Mouse (Mus musculus): ENCODE measurements around the gene Dnajc24. TPM values are rescaled to one million over a fixed set of nuclear protein-coding genes. Genes with fewer than 3 reads are reported as not detected.

Dnajc24 gene
- 51.5 and 53.4 TPM in 2 replicates for polyA plus RNA-seq (2016; fragmentation: Nextera tagmentation; extraction: Ambion mirVana)

DNA sequence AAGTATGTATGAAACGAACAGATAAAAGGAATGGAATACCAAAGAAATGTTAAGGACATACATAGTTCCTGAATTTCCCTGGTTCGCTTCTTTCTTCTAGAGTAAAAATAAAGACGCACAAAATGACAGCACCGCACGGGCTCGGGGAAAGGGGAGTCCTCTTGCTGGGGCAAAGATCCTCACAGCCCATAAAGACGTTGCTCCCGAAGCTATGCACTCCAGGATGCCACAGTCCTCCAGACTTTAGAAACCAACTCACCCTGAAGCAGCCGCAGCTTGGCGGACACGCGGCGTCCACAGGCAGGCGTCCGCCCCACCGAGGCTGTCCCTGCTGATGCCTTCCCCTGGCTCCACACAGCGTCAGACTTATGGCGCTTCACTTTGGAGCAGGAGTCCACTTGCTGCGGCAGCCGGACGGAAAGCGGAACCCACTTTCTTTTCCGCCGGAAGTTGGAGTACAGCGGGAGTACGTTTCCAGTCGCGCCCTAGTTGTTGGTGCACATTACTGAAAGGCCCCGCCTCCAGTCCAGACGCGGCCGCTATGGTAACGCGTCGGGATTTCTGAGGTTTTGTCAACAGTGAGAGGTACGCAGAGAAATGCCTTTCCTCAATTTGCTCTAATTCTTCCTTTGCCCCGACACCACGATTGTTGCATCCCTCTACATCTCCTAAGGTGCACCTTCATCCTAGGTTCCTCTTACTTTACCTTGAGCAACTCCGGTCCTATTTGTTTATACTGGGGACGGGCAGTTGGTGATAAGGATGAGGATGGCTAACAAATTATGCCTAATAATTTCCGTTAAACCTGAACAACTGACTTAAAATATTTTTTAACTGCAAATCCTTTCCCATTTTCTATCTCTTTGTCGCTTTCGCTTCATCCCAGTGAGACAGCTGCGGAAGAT, at the start of gene Dnajc24:
TSS of gene Dnajc24 (minus strand) at position 715 of the 905 bp plus-strand sequence.
- 2% methylated on average over 44 of the region's 44 CpGs for WGBS
- peak; percentile 93 for DNase-seq (ENCODE audit: low spot score)
- H3K4me3 ChIP-seq: peak within 1 kb of the TSS; percentile 80
- peaks cover 12% of the 10 kb centered on the region for H3K4me1 ChIP-seq (replicated peaks)
- H3K9me3 ChIP-seq: no peaks in the 10 kb centered on the region
- no peaks in the 10 kb centered on the region for H3K27me3 ChIP-seq (ENCODE audit: insufficient read depth, poor library complexity, severe bottlenecking)
- H3K27ac ChIP-seq: peak within 1 kb of the TSS; percentile 92
- H3K36me3 ChIP-seq: peaks cover 7% of the 10 kb centered on the region; the same call in 1 of the 2 replicates

DNA sequence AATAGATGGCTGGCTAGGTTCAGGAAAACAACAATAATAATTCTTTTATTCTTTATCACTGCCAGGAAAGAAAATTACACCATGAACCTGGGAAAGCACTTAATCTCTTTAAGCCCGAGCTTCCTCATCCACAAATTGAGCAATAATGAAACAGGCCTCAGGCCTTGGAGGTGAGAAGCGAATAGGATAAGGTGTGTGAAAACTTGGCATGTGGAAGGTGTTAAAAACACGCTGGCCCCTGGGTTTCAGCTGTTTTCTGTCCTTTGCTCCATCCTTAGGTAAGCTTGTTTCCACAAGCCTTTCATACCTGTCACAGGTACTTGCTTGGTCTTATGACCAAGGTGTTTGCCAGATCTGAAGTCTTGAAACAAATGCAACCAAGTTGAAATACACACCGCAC, 43.3 kb upstream of the Dnajc24 start:
- WGBS: 86% methylated on average over 4 of the region's 4 CpGs
- DNase-seq (ENCODE audit: low spot score): no peak
- peaks cover 10% of the 10 kb centered on the region for H3K4me1 ChIP-seq (replicated peaks)

DNA sequence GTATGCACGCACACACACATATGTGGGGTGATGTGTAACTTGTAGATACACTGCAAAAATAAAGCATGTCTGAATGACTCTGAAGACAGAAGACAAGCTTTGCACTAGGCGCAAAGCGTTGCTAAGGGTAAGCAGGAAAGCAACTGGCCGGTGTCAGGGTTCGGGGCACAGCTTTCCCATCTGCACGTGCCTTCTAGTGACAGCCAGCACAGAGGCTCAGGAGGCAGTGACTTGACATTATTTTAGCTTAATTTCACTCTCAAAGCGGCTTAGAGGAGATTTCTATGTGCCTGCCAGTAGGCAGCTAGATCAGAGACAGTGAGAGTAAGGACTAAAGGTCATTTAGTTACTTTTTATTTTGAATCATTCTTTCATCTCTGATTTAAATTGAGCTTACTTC, 39.1 kb upstream of the Dnajc24 start:
- no peaks in the 10 kb centered on the region for H3K9me3 ChIP-seq
- no peak for DNase-seq (ENCODE audit: low spot score)
- H3K36me3 ChIP-seq: no peaks in the 10 kb centered on the region
- H3K4me1 ChIP-seq (replicated peaks): peaks cover 14% of the 10 kb centered on the region
- no peak overlapping the region for H3K4me3 ChIP-seq
- H3K27ac ChIP-seq: no peak overlapping the region
- H3K27me3 ChIP-seq (ENCODE audit: insufficient read depth, poor library complexity, severe bottlenecking): no peaks in the 10 kb centered on the region
- 56% methylated on average over 7 of the region's 7 CpGs for WGBS

More for the DNA sequence above, 43.3 kb upstream of the Dnajc24 start:
- no peaks in the 10 kb centered on the region for H3K9me3 ChIP-seq
- no peak overlapping the region for H3K4me3 ChIP-seq
- H3K27me3 ChIP-seq (ENCODE audit: insufficient read depth, poor library complexity, severe bottlenecking): no peaks in the 10 kb centered on the region
- H3K27ac ChIP-seq: no peak overlapping the region
- no peaks in the 10 kb centered on the region for H3K36me3 ChIP-seq

DNA sequence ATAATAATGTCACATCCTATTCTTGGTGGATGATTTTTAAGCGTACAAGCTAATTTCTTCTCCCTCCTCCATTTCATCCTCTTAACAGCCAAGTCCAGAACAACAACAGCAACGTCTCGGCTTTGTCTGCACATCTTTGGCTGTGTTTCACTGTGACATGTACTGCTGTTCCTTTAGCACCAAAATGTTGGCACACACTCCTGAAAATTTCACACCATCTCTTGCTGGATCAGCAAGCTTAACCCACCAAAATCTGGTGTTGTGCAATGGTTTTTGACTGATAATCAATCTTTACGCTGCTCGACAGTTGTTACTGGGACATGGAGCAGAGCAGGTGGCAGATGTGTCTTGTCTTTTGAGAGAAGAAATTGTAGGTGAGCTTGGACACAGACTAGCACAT, 38.6 kb upstream of the Dnajc24 start:
- Histone ChIP-seq H3K27ac (no peak overlapping the region), H3K27me3 (ENCODE audit: insufficient read depth, poor library complexity, severe bottlenecking) (no peaks in the 10 kb centered on the region), H3K36me3 (no peaks in the 10 kb centered on the region), H3K9me3 (no peaks in the 10 kb centered on the region), H3K4me3 (no peak overlapping the region), H3K4me1 (replicated peaks) (peaks cover 14% of the 10 kb centered on the region)
- WGBS: 81% methylated on average over 5 of the region's 5 CpGs
- no peak for DNase-seq (ENCODE audit: low spot score)

DNA sequence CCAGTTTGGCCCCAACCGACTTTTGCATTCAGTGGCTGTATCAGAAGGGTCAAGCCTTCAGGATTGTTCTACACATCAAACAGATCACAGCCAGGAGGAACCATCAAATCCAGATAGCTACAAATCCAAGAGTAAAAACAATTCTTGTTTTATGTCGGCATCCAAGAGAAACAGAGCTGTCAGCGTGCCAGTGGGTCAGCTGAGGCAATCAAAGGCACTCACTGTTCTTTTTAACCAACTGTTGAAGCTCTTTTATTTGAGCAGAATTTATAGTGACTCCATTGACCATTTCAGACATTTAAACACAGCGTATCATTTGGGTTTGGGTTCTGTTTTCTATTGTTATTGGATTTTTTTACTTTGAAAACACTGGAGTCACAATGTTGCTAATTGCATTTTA, 34.9 kb upstream of the Dnajc24 start:
- no peak for DNase-seq (ENCODE audit: low spot score)
- Histone ChIP-seq H3K9me3 (no peaks in the 10 kb centered on the region), H3K4me1 (replicated peaks) (peaks cover 14% of the 10 kb centered on the region), H3K27ac (no peak overlapping the region), H3K27me3 (ENCODE audit: insufficient read depth, poor library complexity, severe bottlenecking) (0 out of 2 replicates have a peak, but pooled peaks cover 4% of the 10 kb centered on the region), H3K4me3 (no peak overlapping the region), H3K36me3 (no peaks in the 10 kb centered on the region)
- 56% methylated on average over 4 of the region's 4 CpGs for WGBS

DNA sequence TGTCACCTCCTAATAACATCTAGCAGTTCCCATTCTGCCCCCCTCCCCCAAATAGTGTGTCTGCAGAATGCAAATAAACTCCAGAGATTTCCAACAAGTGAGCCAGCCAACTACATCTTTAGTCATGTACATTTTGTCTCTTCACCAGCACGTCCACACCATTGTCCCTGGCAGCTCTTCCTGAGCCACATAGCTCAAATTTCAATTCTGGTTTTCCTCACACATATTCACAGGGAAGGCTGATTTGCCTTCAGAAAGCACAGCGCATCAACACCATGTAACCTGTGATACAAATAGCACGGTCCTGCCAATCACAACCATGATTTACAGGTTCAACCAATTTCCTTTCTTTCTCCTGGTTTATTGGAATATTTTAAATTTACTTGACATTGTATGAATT, 21.5 kb upstream of the Dnajc24 start:
- Histone ChIP-seq H3K36me3 (no peaks in the 10 kb centered on the region), H3K9me3 (no peaks in the 10 kb centered on the region), H3K4me1 (replicated peaks) (no peaks in the 10 kb centered on the region), H3K27me3 (ENCODE audit: insufficient read depth, poor library complexity, severe bottlenecking) (no peaks in the 10 kb centered on the region), H3K27ac (no peak overlapping the region), H3K4me3 (no peak overlapping the region)
- WGBS: 77% methylated on average over 3 of the region's 3 CpGs
- no peak for DNase-seq (ENCODE audit: low spot score)

DNA sequence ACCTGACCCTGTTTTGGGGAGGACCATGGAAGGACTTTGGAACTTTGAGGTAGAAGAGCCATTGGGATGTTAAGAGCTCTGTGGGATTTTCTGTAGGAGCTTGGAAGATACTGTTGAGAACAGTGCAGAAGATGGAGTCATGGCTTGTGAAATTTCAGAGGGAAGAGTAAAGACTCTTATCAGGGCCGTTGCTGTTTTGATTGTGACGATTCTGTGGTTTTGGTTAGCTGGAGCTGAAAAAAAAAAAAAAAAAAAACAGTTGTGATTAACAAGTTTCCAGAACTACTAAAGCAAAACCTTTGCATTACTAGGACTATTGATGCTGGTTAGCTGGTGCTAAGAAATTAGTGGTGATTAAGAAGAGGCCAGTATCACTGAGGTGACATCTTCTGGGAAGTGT, 5.1 kb upstream of the Dnajc24 start:
- no peak overlapping the region for H3K27ac ChIP-seq
- no peaks in the 10 kb centered on the region for H3K9me3 ChIP-seq
- DNase-seq (ENCODE audit: low spot score): no peak
- WGBS: 85% methylated on average over 2 of the region's 2 CpGs
- no peak overlapping the region for H3K4me3 ChIP-seq
- H3K4me1 ChIP-seq (replicated peaks): peaks cover 4% of the 10 kb centered on the region; the same call in 1 of the 2 replicates
- H3K27me3 ChIP-seq (ENCODE audit: insufficient read depth, poor library complexity, severe bottlenecking): no peaks in the 10 kb centered on the region
- no peaks in the 10 kb centered on the region for H3K36me3 ChIP-seq

DNA sequence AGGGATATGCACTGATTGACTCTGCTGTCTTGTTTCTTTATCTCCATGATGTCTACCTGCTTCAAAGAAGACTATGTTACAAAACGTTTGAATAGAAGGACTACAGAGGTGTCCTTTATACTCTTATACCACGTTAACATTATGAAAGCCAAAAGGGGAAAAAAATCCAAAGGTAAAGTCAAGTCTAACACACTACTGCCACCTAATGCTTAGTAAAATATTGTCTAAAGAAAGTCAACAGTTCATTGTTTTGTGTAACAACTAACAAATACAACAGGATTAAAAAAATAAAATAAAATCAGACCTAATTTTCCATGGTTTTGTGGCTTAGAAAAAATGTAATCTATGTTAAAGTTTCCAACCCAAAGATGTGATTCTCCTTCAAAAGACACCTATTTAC, 15.3 kb downstream of the Dnajc24 start:
- WGBS: 34% methylated on average over 2 of the region's 2 CpGs
- no peak for DNase-seq (ENCODE audit: low spot score)
- H3K9me3 ChIP-seq: peaks cover 8% of the 10 kb centered on the region; the same call in 1 of the 2 replicates
- no peaks in the 10 kb centered on the region; the same call in 1 of the 2 replicates for H3K36me3 ChIP-seq
- H3K4me1 ChIP-seq (replicated peaks): peaks cover 5% of the 10 kb centered on the region; the same call in 1 of the 2 replicates
- no peak overlapping the region for H3K27ac ChIP-seq
- no peaks in the 10 kb centered on the region for H3K27me3 ChIP-seq (ENCODE audit: insufficient read depth, poor library complexity, severe bottlenecking)
- no peak overlapping the region for H3K4me3 ChIP-seq

DNA sequence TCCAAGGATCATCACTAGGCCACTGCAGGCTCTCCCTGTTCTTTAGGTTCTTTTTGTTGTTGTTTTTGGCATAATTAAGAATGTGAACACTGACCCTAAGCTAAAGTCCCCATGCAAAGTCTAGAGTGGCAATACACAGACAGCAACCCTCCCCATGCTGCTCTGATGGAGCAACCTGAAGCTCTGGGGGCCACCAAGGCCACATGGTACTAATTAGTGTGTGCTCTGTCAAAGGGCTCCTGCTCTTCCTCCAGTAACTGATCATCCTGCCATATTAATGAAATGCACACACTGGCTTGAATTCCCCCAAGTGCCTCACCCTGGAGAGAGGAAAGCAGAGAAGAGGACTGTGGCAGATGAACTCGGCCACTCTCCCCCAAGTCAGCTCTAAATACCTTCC, 16.2 kb downstream of the Dnajc24 start:
- Histone ChIP-seq H3K9me3 (peaks cover 8% of the 10 kb centered on the region; the same call in 1 of the 2 replicates), H3K4me3 (no peak overlapping the region), H3K27ac (no peak overlapping the region), H3K4me1 (replicated peaks) (peaks cover 5% of the 10 kb centered on the region; the same call in 1 of the 2 replicates), H3K27me3 (ENCODE audit: insufficient read depth, poor library complexity, severe bottlenecking) (no peaks in the 10 kb centered on the region), H3K36me3 (no peaks in the 10 kb centered on the region; the same call in 1 of the 2 replicates)
- 49% methylated on average over 1 of the region's 1 CpGs for WGBS
- no peak for DNase-seq (ENCODE audit: low spot score)

DNA sequence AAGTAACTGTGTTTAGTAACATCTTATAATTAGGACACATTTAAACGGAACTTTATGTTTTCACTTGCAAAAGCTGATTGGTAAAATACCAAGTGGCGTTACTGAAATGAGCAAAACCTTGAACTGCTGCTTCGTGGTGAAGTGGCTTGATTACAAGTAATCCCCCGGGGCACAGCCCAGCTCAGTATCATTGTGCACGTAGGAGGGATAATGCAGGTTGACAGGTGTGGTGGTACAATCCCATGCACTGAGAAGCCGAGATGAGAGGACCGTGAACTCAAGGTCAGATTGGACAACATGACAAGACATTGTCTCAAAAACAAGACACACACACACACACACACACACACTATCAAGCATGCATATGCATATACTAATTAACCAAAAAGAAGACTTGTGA, 18.1 kb downstream of the Dnajc24 start:
- peaks cover 11% of the 10 kb centered on the region; the same call in 1 of the 2 replicates for H3K36me3 ChIP-seq
- H3K27me3 ChIP-seq (ENCODE audit: insufficient read depth, poor library complexity, severe bottlenecking): no peaks in the 10 kb centered on the region
- H3K4me3 ChIP-seq: no peak overlapping the region
- H3K27ac ChIP-seq: no peak overlapping the region
- peaks cover 8% of the 10 kb centered on the region; the same call in 1 of the 2 replicates for H3K9me3 ChIP-seq
- WGBS: 89% methylated on average over 7 of the region's 7 CpGs
- DNase-seq (ENCODE audit: low spot score): no peak
- peaks cover 5% of the 10 kb centered on the region; the same call in 1 of the 2 replicates for H3K4me1 ChIP-seq (replicated peaks)

DNA sequence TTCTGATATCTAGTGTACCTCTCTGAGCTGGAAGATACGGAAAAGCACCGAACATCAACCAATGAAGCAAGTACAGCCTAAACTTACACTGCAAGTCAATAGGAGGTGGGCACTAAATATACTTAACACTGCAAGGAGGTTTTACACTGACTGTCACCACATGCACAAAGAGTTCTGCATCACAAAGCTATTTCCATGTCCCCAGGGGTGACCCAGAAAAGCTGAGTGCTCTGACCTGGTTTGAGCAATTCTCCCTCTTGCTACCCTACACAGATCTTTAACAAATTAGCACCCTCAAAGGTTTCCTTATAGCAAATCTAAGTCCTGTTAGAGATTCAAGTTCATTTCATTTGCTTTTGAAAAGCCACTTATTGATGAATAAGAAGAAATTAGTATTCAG, 25.3 kb downstream of the Dnajc24 start:
- Histone ChIP-seq H3K36me3 (peaks cover 14% of the 10 kb centered on the region; the same call in 1 of the 2 replicates), H3K4me3 (no peak overlapping the region), H3K27me3 (ENCODE audit: insufficient read depth, poor library complexity, severe bottlenecking) (no peaks in the 10 kb centered on the region), H3K9me3 (no peaks in the 10 kb centered on the region), H3K27ac (no peak overlapping the region), H3K4me1 (replicated peaks) (peaks cover 19% of the 10 kb centered on the region)
- no peak for DNase-seq (ENCODE audit: low spot score)
- WGBS: 91% methylated on average over 2 of the region's 2 CpGs

DNA sequence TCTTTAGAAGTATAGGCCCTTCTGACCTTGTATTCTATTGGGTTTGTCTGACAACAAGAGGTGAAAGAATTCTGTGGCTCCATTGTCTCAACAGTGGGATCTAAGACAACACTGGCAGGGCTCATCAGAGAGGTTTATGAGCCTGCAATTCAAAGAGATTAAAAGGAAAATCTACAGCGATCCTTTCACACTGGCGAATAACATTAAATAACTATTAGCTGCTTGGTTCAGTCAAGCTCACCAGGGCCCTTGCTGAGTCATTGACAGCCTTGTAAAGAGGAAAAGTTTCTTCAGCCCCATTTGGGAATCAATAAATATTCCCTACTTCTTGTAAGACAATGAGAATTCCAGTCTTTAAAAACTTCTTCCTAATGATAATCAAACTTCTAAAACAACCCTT, 29.4 kb downstream of the Dnajc24 start:
- no peak overlapping the region for H3K27ac ChIP-seq
- H3K36me3 ChIP-seq: peaks cover 18% of the 10 kb centered on the region
- no peaks in the 10 kb centered on the region for H3K9me3 ChIP-seq
- H3K27me3 ChIP-seq (ENCODE audit: insufficient read depth, poor library complexity, severe bottlenecking): no peaks in the 10 kb centered on the region
- WGBS: 13% methylated on average over 2 of the region's 2 CpGs
- no peak for DNase-seq (ENCODE audit: low spot score)
- H3K4me3 ChIP-seq: no peak overlapping the region
- H3K4me1 ChIP-seq (replicated peaks): peaks cover 21% of the 10 kb centered on the region

DNA sequence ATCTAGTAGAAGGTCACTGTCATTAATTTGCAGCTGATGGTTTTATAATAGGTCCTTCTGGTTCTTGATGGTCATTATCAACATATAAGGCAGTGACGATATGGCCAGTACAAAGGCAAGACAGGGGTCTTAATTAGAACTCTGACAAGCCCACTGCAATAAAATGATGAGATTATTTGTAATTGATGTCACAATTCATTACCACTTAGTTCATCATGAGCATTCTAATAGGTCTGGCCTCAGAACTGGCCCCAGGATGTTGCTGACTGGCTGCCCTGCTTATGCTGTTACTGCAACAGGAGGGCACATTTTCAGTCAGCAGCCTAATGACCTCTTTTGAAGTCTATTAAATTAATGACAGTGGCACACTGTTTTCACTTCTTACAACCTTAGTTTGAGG, 39.9 kb downstream of the Dnajc24 start:
- Histone ChIP-seq H3K27me3 (ENCODE audit: insufficient read depth, poor library complexity, severe bottlenecking) (no peaks in the 10 kb centered on the region), H3K4me3 (no peak overlapping the region), H3K4me1 (replicated peaks) (no peaks in the 10 kb centered on the region), H3K27ac (no peak overlapping the region), H3K9me3 (no peaks in the 10 kb centered on the region), H3K36me3 (peaks cover 52% of the 10 kb centered on the region)
- WGBS: 94% methylated on average over 1 of the region's 1 CpGs
- DNase-seq (ENCODE audit: low spot score): no peak

All from hindbrain, embryonic 10.5 days (tissue).